In the genomic region with DNA sequence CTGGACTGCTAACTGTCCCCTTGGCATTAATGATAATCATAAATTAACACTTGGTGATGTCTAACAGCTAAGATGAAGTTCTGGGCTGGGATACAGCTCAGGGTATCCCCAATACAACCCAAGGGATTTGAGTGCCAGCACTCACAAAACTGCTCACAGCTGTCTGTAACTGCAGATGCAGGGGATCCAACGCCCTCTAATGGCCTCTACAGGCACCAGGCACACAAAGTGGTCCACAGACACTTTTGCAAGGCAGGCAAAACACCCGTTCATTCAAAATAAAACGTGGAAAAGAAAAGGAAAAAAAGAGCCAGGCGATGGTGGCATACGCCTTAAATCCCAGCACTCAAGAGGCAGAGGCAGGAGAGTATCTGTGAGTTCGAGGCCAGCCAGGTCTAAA, we compare ENCODE assay signal across 10 mouse cellular contexts. TPM values are rescaled to one million over a fixed set of nuclear protein-coding genes. Genes with fewer than 3 reads are reported as not detected.
DNase-seq lines count a peak whose midpoint lies in the region; ATAC-seq and TF ChIP-seq lines count a peak whose summit lies in the region.
"Had no signal": no experiment of that assay in that cellular context is flagged by ENCODE, and none has a peak within 500 bp of the region (broad histone marks: within the 10 kb centered on the region; RNA-seq: fewer than 3 reads in every experiment).

No protein-coding gene starts in this region.

- H3K4me1 ChIP-seq in hindbrain, embryonic 10.5 days (replicated peaks) = peaks cover 62% of the 10 kb centered on the region
- peaks cover 9% of the 10 kb centered on the region for H3K4me1 ChIP-seq in hindbrain, embryonic 16.5 days (ENCODE audit: control insufficient read depth, insufficient read depth, low read depth, low read length)
- H3K4me1 ChIP-seq in midbrain, postnatal 0 days (ENCODE audit: insufficient read depth, low read length) = no peaks in the 10 kb centered on the region
- peaks cover 19% of the 10 kb centered on the region for H3K4me1 ChIP-seq in midbrain, embryonic 13.5 days (replicated peaks)
- H3K4me1 ChIP-seq in hindbrain, postnatal 0 days (ENCODE audit: insufficient read depth, low read length) = 0 out of 2 replicates have a peak, but pooled peaks cover 8% of the 10 kb centered on the region
- H3K4me1 ChIP-seq in stomach, postnatal 0 days (replicated peaks; ENCODE audit: control insufficient read depth, insufficient read depth) = 0 out of 2 replicates have a peak, but pooled peaks cover 2% of the 10 kb centered on the region
- peaks cover 8% of the 10 kb centered on the region; the same call in 1 of the 2 replicates for H3K4me1 ChIP-seq in forebrain, embryonic 14.5 days (ENCODE audit: control insufficient read depth, insufficient read depth, low read length)

- ATAC-seq in hindbrain, embryonic 16.5 days = no peak
- ATAC-seq in midbrain, postnatal 0 days (ENCODE audit: low FRiP score) = no peak
- no peak for ATAC-seq in midbrain, embryonic 13.5 days
- no peak for ATAC-seq in hindbrain, postnatal 0 days
- ATAC-seq in stomach, postnatal 0 days (ENCODE audit: low FRiP score, low TSS enrichment) = no peak
- no peak for ATAC-seq in forebrain, embryonic 14.5 days

- H3K36me3 ChIP-seq in hindbrain, embryonic 10.5 days = no peaks in the 10 kb centered on the region
- no peaks in the 10 kb centered on the region for H3K36me3 ChIP-seq in hindbrain, embryonic 16.5 days (ENCODE audit: control insufficient read depth, insufficient read depth, low read length)
- H3K36me3 ChIP-seq in midbrain, postnatal 0 days (ENCODE audit: insufficient read depth, low read length) = no peaks in the 10 kb centered on the region
- H3K36me3 ChIP-seq in midbrain, embryonic 13.5 days = no peaks in the 10 kb centered on the region
- H3K36me3 ChIP-seq in hindbrain, postnatal 0 days (ENCODE audit: insufficient read depth, low read length) = no peaks in the 10 kb centered on the region
- no peaks in the 10 kb centered on the region for H3K36me3 ChIP-seq in stomach, postnatal 0 days (ENCODE audit: control insufficient read depth, insufficient read depth, low read length)
- H3K36me3 ChIP-seq in forebrain, embryonic 14.5 days (ENCODE audit: control insufficient read depth, insufficient read depth, low read length) = no peaks in the 10 kb centered on the region

- WGBS in hindbrain, embryonic 10.5 days = 33% methylated on average over 6 of the region's 6 CpGs
- WGBS in hindbrain, embryonic 16.5 days = 39% methylated on average over 6 of the region's 6 CpGs
- 54% methylated on average over 6 of the region's 6 CpGs for WGBS in midbrain, postnatal 0 days
- WGBS in midbrain, embryonic 13.5 days = 43% methylated on average over 6 of the region's 6 CpGs
- 48% methylated on average over 6 of the region's 6 CpGs for WGBS in hindbrain, postnatal 0 days
- WGBS in stomach, postnatal 0 days = 63% methylated on average over 6 of the region's 6 CpGs
- 44% methylated on average over 6 of the region's 6 CpGs for WGBS in forebrain, embryonic 14.5 days

- H3K9me3 ChIP-seq in hindbrain, embryonic 10.5 days = no peaks in the 10 kb centered on the region
- H3K9me3 ChIP-seq in hindbrain, embryonic 16.5 days (ENCODE audit: control insufficient read depth, low read length) = no peaks in the 10 kb centered on the region
- H3K9me3 ChIP-seq in midbrain, postnatal 0 days (ENCODE audit: low read length) = no peaks in the 10 kb centered on the region
- no peaks in the 10 kb centered on the region for H3K9me3 ChIP-seq in midbrain, embryonic 13.5 days
- no peaks in the 10 kb centered on the region for H3K9me3 ChIP-seq in hindbrain, postnatal 0 days (ENCODE audit: low read length)
- H3K9me3 ChIP-seq in stomach, postnatal 0 days (ENCODE audit: control insufficient read depth, low read length) = no peaks in the 10 kb centered on the region
- H3K9me3 ChIP-seq in forebrain, embryonic 14.5 days (replicated peaks; ENCODE audit: control insufficient read depth, low read length) = no peaks in the 10 kb centered on the region
- H3K9me3 ChIP-seq: megakaryocyte, embryonic 14.5 days had no signal

- H3K27ac ChIP-seq in hindbrain, embryonic 10.5 days = peak overlapping the region; percentile 92
- H3K27ac ChIP-seq in hindbrain, embryonic 16.5 days (ENCODE audit: low read depth, low read length) = no peak overlapping the region
- H3K27ac ChIP-seq in midbrain, postnatal 0 days (ENCODE audit: low read depth, low read length) = no peak overlapping the region
- H3K27ac ChIP-seq in midbrain, embryonic 13.5 days = no peak overlapping the region; the same call in 1 of the 2 replicates
- no peak overlapping the region for H3K27ac ChIP-seq in hindbrain, postnatal 0 days
- H3K27ac ChIP-seq in stomach, postnatal 0 days (replicated peaks) = peak overlapping the region; percentile 90; the same call in 1 of the 2 replicates
- no peak overlapping the region for H3K27ac ChIP-seq in forebrain, embryonic 14.5 days (ENCODE audit: low read depth, low read length)

- peak; percentile 32; the same call in 1 of the 2 replicates for TF ChIP-seq CTCF in midbrain, postnatal 0 days (IDR thresholded peaks at IDR 0.05)
- peak; percentile 29 for TF ChIP-seq CTCF in hindbrain, postnatal 0 days (IDR thresholded peaks at IDR 0.05; ENCODE audit: low read depth)
- TF ChIP-seq CTCF in stomach, postnatal 0 days (IDR thresholded peaks at IDR 0.05; ENCODE audit: low read depth) = peak; percentile 47

- DNase-seq in hindbrain, embryonic 10.5 days (ENCODE audit: low spot score) = no peak
- peak; percentile 13 for DNase-seq in midbrain, postnatal 0 days (ENCODE audit: low spot score)
- DNase-seq in hindbrain, postnatal 0 days (ENCODE audit: low spot score) = no peak
- peak; percentile 11 for DNase-seq in stomach, postnatal 0 days (ENCODE audit: low spot score)
- DNase-seq in layer of hippocampus, adult 9-10 months (ENCODE audit: low spot score) = no peak
- DNase-seq in forebrain, embryonic 14.5 days (ENCODE audit: low spot score) = no peak
- DNase-seq: gastrocnemius, postnatal 25 days had no signal

- no peak overlapping the region for H3K4me3 ChIP-seq in hindbrain, embryonic 10.5 days
- H3K4me3 ChIP-seq in hindbrain, embryonic 16.5 days (ENCODE audit: low read length) = no peak overlapping the region
- H3K4me3 ChIP-seq in midbrain, postnatal 0 days (ENCODE audit: low read depth, low read length) = no peak overlapping the region
- H3K4me3 ChIP-seq in midbrain, embryonic 13.5 days (replicated peaks) = no peak overlapping the region
- no peak overlapping the region for H3K4me3 ChIP-seq in hindbrain, postnatal 0 days (ENCODE audit: low read length)
- no peak overlapping the region for H3K4me3 ChIP-seq in stomach, postnatal 0 days (ENCODE audit: low read depth, low read length)
- H3K4me3 ChIP-seq in forebrain, embryonic 14.5 days (ENCODE audit: low read depth, low read length) = no peak overlapping the region
- H3K4me3 ChIP-seq: megakaryocyte, embryonic 14.5 days had no signal

- H3K4me2 ChIP-seq in hindbrain, embryonic 16.5 days (ENCODE audit: low read length) = no peak overlapping the region
- H3K4me2 ChIP-seq in midbrain, postnatal 0 days (ENCODE audit: low read depth, low read length, poor library complexity, severe bottlenecking) = no peak overlapping the region
- H3K4me2 ChIP-seq in midbrain, embryonic 13.5 days (replicated peaks) = no peak overlapping the region
- H3K4me2 ChIP-seq in hindbrain, postnatal 0 days (ENCODE audit: low read depth, low read length) = no peak overlapping the region
- H3K4me2 ChIP-seq in stomach, postnatal 0 days (replicated peaks; ENCODE audit: low read depth) = 0 out of 2 replicates have a peak overlapping the region, but pooled peaks have one; percentile 11
- H3K4me2 ChIP-seq in forebrain, embryonic 14.5 days (ENCODE audit: low read length) = no peak overlapping the region

- no peak overlapping the region for H3K9ac ChIP-seq in hindbrain, embryonic 16.5 days (ENCODE audit: low read depth, low read length)
- H3K9ac ChIP-seq in midbrain, postnatal 0 days (replicated peaks; ENCODE audit: low read length, poor library complexity, severe bottlenecking) = no peak overlapping the region
- H3K9ac ChIP-seq in midbrain, embryonic 13.5 days (replicated peaks) = no peak overlapping the region
- H3K9ac ChIP-seq in hindbrain, postnatal 0 days (replicated peaks; ENCODE audit: low read length) = no peak overlapping the region
- H3K9ac ChIP-seq in stomach, postnatal 0 days (ENCODE audit: low read length) = no peak overlapping the region
- no peak overlapping the region for H3K9ac ChIP-seq in forebrain, embryonic 14.5 days (ENCODE audit: low read length)

- H3K27me3 ChIP-seq in hindbrain, embryonic 10.5 days (ENCODE audit: insufficient read depth, poor library complexity, severe bottlenecking) = no peaks in the 10 kb centered on the region
- H3K27me3 ChIP-seq in hindbrain, embryonic 16.5 days (replicated peaks; ENCODE audit: control insufficient read depth, insufficient read depth, low read length) = no peaks in the 10 kb centered on the region
- no peaks in the 10 kb centered on the region for H3K27me3 ChIP-seq in midbrain, postnatal 0 days (ENCODE audit: insufficient read depth, low read length)
- H3K27me3 ChIP-seq in midbrain, embryonic 13.5 days = no peaks in the 10 kb centered on the region
- H3K27me3 ChIP-seq in hindbrain, postnatal 0 days (ENCODE audit: insufficient read depth, low read length) = no peaks in the 10 kb centered on the region
- H3K27me3 ChIP-seq in stomach, postnatal 0 days (ENCODE audit: control insufficient read depth, insufficient read depth, low read length) = no peaks in the 10 kb centered on the region
- no peaks in the 10 kb centered on the region for H3K27me3 ChIP-seq in forebrain, embryonic 14.5 days (replicated peaks; ENCODE audit: control insufficient read depth, insufficient read depth, low read length)
- H3K27me3 ChIP-seq: megakaryocyte, embryonic 14.5 days had no signal

- TF ChIP-seq EP300 in stomach, postnatal 0 days (optimal IDR thresholded peaks at IDR 0.05) = no peak

RNA-seq across cellular contexts. Expression of gene Zmynd8, which starts 0.7 kb away (rescaled TPM):
- 60.0 and 65.2 TPM in 2 replicates for polyA plus RNA-seq in hindbrain, embryonic 10.5 days (2016; fragmentation: Nextera tagmentation; extraction: Ambion mirVana)
- 64.3 and 66.4 TPM in 2 replicates for polyA plus RNA-seq in hindbrain, embryonic 16.5 days (2015; fragmentation: Nextera tagmentation; extraction: Ambion mirVana)
- total RNA-seq in midbrain, postnatal 0 days (2014; rRNA removed) = 55.9 and 73.4 TPM in 2 replicates
- polyA plus RNA-seq in midbrain, postnatal 0 days (2015; fragmentation: Nextera tagmentation; extraction: Ambion mirVana) = 56.8 and 59.0 TPM in 2 replicates
- 85.4 and 86.8 TPM in 2 replicates for polyA plus RNA-seq in midbrain, embryonic 13.5 days (2015; fragmentation: Nextera tagmentation; extraction: Ambion mirVana)
- total RNA-seq in hindbrain, postnatal 0 days (2014; rRNA removed) = 46.6 and 46.8 TPM in 2 replicates
- 53.0 and 56.9 TPM in 2 replicates for polyA plus RNA-seq in hindbrain, postnatal 0 days (2015; fragmentation: Nextera tagmentation; extraction: Ambion mirVana)
- 24.3 and 29.7 TPM in 2 replicates for polyA plus RNA-seq in stomach, postnatal 0 days (2015; fragmentation: Nextera tagmentation; extraction: Ambion mirVana)
- 43.3 and 58.0 TPM in 2 replicates for polyA plus RNA-seq in forebrain, embryonic 14.5 days (2014; fragmentation: Nextera tagmentation; extraction: Ambion mirVana)

Comparison
In these comparisons a context has a peak if more than half of its experiments do, and no peak if none do; other contexts are left out.
1. H3K27ac ChIP-seq: peak in hindbrain, embryonic 10.5 days (single experiment) and stomach, postnatal 0 days (single experiment); none in hindbrain, embryonic 16.5 days (single experiment), midbrain, postnatal 0 days (single experiment), midbrain, embryonic 13.5 days (single experiment), hindbrain, postnatal 0 days (single experiment) and forebrain, embryonic 14.5 days (single experiment).
2. DNase-seq: peak in midbrain, postnatal 0 days (single experiment) and stomach, postnatal 0 days (single experiment); none in hindbrain, embryonic 10.5 days (single experiment), hindbrain, postnatal 0 days (single experiment), layer of hippocampus, adult 9-10 months (single experiment) and forebrain, embryonic 14.5 days (single experiment).
3. Peak in every context shown above with its lines, with median percentiles within 50 percentile points of each other: CTCF ChIP-seq.